ENCODE assay signal across 8 mouse cellular contexts in genomic region chr5:150097620-150098019, GRCm38 (mm10). TPM values are rescaled to one million over a fixed set of nuclear protein-coding genes. Genes with fewer than 3 reads are reported as not detected.
DNase-seq lines count a peak whose midpoint lies in the region; ATAC-seq and TF ChIP-seq lines count a peak whose summit lies in the region.
"Had no signal": no experiment of that assay in that cellular context is flagged by ENCODE, and none has a peak within 500 bp of the region (broad histone marks: within the 10 kb centered on the region; RNA-seq: fewer than 3 reads in every experiment).

No protein-coding gene starts in this region.

- no peak overlapping the region for H3K4me3 ChIP-seq in ES-Bruce4 (ENCODE audit: low read depth, low read length)
- H3K4me3 ChIP-seq in embryonic facial prominence, embryonic 12.5 days = no peak overlapping the region
- no peak overlapping the region for H3K4me3 ChIP-seq in heart, embryonic 15.5 days
- H3K4me3 ChIP-seq in kidney, postnatal 0 days (replicated peaks; ENCODE audit: low read depth, low read length) = no peak overlapping the region
- H3K4me3 ChIP-seq: liver, embryonic 13.5 days had no signal

- no peak for ATAC-seq in embryonic facial prominence, embryonic 12.5 days (ENCODE audit: insufficient number of reproducible peaks, insufficient read depth, low FRiP score, low TSS enrichment)
- no peak; the same call in 1 of the 2 replicates for ATAC-seq in heart, embryonic 15.5 days (replicated peaks; ENCODE audit: insufficient number of reproducible peaks, insufficient read depth, low FRiP score, low read depth)
- no peak for ATAC-seq in kidney, postnatal 0 days (replicated peaks; ENCODE audit: low FRiP score, low read depth)

- 5% methylated on average over 6 of the region's 6 CpGs for WGBS in embryonic facial prominence, embryonic 12.5 days
- 8% methylated on average over 6 of the region's 6 CpGs for WGBS in heart, embryonic 15.5 days
- WGBS in kidney, postnatal 0 days = 3% methylated on average over 6 of the region's 6 CpGs

- peak; percentile 36 for DNase-seq in adrenal gland, adult 2 months
- DNase-seq in kidney, postnatal 0 days (ENCODE audit: low spot score) = peak; percentile 82
- DNase-seq in lung, postnatal 10 days = peak; percentile 62
- peak; percentile 78 for DNase-seq in retina, embryonic 14.5 days (ENCODE audit: low spot score)
- DNase-seq: liver, embryonic 13.5 days had no signal

- no peaks in the 10 kb centered on the region for H3K27me3 ChIP-seq in ES-Bruce4 (ENCODE audit: control insufficient read depth, insufficient read depth, low read length, poor library complexity, severe bottlenecking)
- H3K27me3 ChIP-seq in embryonic facial prominence, embryonic 12.5 days = no peaks in the 10 kb centered on the region
- no peaks in the 10 kb centered on the region for H3K27me3 ChIP-seq in heart, embryonic 15.5 days
- H3K27me3 ChIP-seq in kidney, postnatal 0 days (ENCODE audit: insufficient read depth, low read length) = no peaks in the 10 kb centered on the region
- H3K27me3 ChIP-seq: liver, embryonic 13.5 days had no signal

- no peak for TF ChIP-seq EP300 in ES-Bruce4 (IDR thresholded peaks at IDR 0.05; ENCODE audit: insufficient read depth, low read depth, low read length)

- H3K9ac ChIP-seq in ES-Bruce4 (ENCODE audit: low read depth, poor library complexity, severe bottlenecking) = no peak overlapping the region
- H3K9ac ChIP-seq in embryonic facial prominence, embryonic 12.5 days = no peak overlapping the region
- no peak overlapping the region for H3K9ac ChIP-seq in heart, embryonic 15.5 days
- no peak overlapping the region for H3K9ac ChIP-seq in kidney, postnatal 0 days (ENCODE audit: low read depth, low read length)
- H3K9ac ChIP-seq: liver, embryonic 13.5 days had no signal

- H3K4me1 ChIP-seq in ES-Bruce4 (ENCODE audit: control insufficient read depth, insufficient read depth, low read length) = no peaks in the 10 kb centered on the region
- H3K4me1 ChIP-seq in embryonic facial prominence, embryonic 12.5 days = no peaks in the 10 kb centered on the region
- no peaks in the 10 kb centered on the region for H3K4me1 ChIP-seq in heart, embryonic 15.5 days (replicated peaks)
- no peaks in the 10 kb centered on the region for H3K4me1 ChIP-seq in kidney, postnatal 0 days (replicated peaks; ENCODE audit: insufficient read depth, low read length)
- H3K4me1 ChIP-seq: liver, embryonic 13.5 days had no signal

- no peaks in the 10 kb centered on the region for H3K9me3 ChIP-seq in ES-Bruce4 (replicated peaks; ENCODE audit: control insufficient read depth, insufficient read depth, low read length, poor library complexity, severe bottlenecking)
- no peaks in the 10 kb centered on the region for H3K9me3 ChIP-seq in embryonic facial prominence, embryonic 12.5 days
- H3K9me3 ChIP-seq in heart, embryonic 15.5 days (replicated peaks) = no peaks in the 10 kb centered on the region
- H3K9me3 ChIP-seq in kidney, postnatal 0 days (replicated peaks; ENCODE audit: low read length) = no peaks in the 10 kb centered on the region
- H3K9me3 ChIP-seq: liver, embryonic 13.5 days had no signal

- H3K36me3 ChIP-seq in ES-Bruce4 (ENCODE audit: control insufficient read depth, insufficient read depth, low read length, poor library complexity, severe bottlenecking) = no peaks in the 10 kb centered on the region
- H3K36me3 ChIP-seq in embryonic facial prominence, embryonic 12.5 days = no peaks in the 10 kb centered on the region
- no peaks in the 10 kb centered on the region for H3K36me3 ChIP-seq in heart, embryonic 15.5 days
- H3K36me3 ChIP-seq in kidney, postnatal 0 days (ENCODE audit: insufficient read depth, low read length) = no peaks in the 10 kb centered on the region
- H3K36me3 ChIP-seq: liver, embryonic 13.5 days had no signal

- TF ChIP-seq CTCF in ES-Bruce4 (IDR thresholded peaks at IDR 0.05; ENCODE audit: low read depth, low read length) = peak; percentile 73
- peak; percentile 93 for TF ChIP-seq CTCF in kidney, postnatal 0 days (IDR thresholded peaks at IDR 0.05; ENCODE audit: low read depth)

- H3K4me2 ChIP-seq in embryonic facial prominence, embryonic 12.5 days (replicated peaks) = peak overlapping the region; percentile 21; the same call in 1 of the 2 replicates
- H3K4me2 ChIP-seq in heart, embryonic 15.5 days = peak overlapping the region; percentile 33
- no peak overlapping the region for H3K4me2 ChIP-seq in kidney, postnatal 0 days (ENCODE audit: low read length)
- H3K4me2 ChIP-seq: liver, embryonic 13.5 days had no signal

- TF ChIP-seq POLR2A in ES-Bruce4 (IDR thresholded peaks at IDR 0.05; ENCODE audit: insufficient read depth, low read length) = no peak

- H3K27ac ChIP-seq in ES-Bruce4 (ENCODE audit: insufficient read depth, low read length) = no peak overlapping the region
- no peak overlapping the region for H3K27ac ChIP-seq in embryonic facial prominence, embryonic 12.5 days
- no peak overlapping the region for H3K27ac ChIP-seq in heart, embryonic 15.5 days
- H3K27ac ChIP-seq in kidney, postnatal 0 days = no peak overlapping the region
- H3K27ac ChIP-seq: liver, embryonic 13.5 days had no signal

RNA-seq across cellular contexts. Expression of gene Fry, which starts 20.8 kb away (rescaled TPM):
- 28.4 and 35.3 TPM in 2 replicates for polyA plus RNA-seq in ES-Bruce4 (2011; ENCODE audit: insufficient read depth, insufficient read length, low read depth, missing spikeins)
- 10 to 100 TPM; 27.0 to 44.4 TPM for total RNA-seq in adrenal gland, adult 2 months (2021)
- 15.6 and 16.4 TPM in 2 replicates for polyA plus RNA-seq in adrenal gland, adult 2 months (2012; rRNA removed)
- polyA plus RNA-seq in embryonic facial prominence, embryonic 12.5 days (2016; fragmentation: Nextera tagmentation; extraction: Ambion mirVana) = 10.2 and 12.7 TPM in 2 replicates
- polyA plus RNA-seq in heart, embryonic 15.5 days (2015; fragmentation: Nextera tagmentation; extraction: Ambion mirVana) = 26.7 and 30.3 TPM in 2 replicates
- polyA plus RNA-seq in kidney, postnatal 0 days (2015; fragmentation: Nextera tagmentation; extraction: Ambion mirVana) = 8.5 and 9.6 TPM in 2 replicates
